Mouse (Mus musculus): ENCODE measurements at regions not wholly inside any gene's neighbourhood (a gene's known extent, or its start where the extent isn't known, plus 50 kb on each side); places are given as distances from the start of the nearest gene placed in this dataset.

DNA sequence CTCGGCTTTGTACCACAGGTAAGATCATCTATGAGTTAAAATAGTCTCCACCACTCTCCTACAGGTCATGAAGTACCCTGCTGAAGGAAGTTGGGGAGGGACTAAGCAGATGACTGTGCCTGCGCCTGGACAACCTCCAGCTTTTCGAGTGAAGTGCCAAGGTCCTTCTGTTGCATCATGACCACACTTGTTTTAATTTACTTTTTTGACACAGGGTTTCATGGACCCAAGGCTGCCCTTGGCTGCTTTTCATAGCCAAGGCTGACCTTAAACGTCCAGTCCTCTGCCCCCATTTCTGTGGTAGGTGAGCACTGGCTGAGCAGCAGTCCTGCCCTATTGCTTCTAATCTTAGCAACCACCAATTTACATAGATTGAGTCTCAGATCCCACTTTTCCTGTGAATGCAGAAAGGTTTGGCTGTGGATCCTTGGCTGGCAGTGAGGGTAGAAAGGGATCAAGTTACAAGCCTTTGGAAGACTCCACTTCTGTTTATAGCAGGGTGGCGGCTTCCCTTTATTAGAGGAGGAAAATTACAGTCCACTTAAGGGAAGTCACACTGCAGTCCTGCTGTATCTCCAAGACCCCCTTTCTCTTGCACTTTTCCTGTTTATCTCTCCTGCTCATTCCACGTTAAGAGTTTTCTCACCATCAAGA lies 213.5 kb upstream of the Id2 start:
- 26% methylated on average over 6 of the region's 6 CpGs for WGBS
- peaks cover 3% of the 10 kb centered on the region; the same call in 1 of the 2 replicates for H3K4me1 ChIP-seq (ENCODE audit: insufficient read depth, low read depth, low read length)
- peak; percentile 92 for ATAC-seq
- peak overlapping the region; percentile 11; the same call in 1 of the 2 replicates for H3K27ac ChIP-seq (ENCODE audit: low read length)
- H3K36me3 ChIP-seq (ENCODE audit: insufficient read depth, low read length), result no peaks in the 10 kb centered on the region
- H3K27me3 ChIP-seq (replicated peaks; ENCODE audit: insufficient read depth, low read length), result no peaks in the 10 kb centered on the region
- TF ChIP-seq EP300 (IDR thresholded peaks at IDR 0.05), result peak; percentile 62
- no peak for TF ChIP-seq CTCF (IDR thresholded peaks at IDR 0.05)
- peak; percentile 85 for DNase-seq (ENCODE audit: low spot score)
- H3K9me3 ChIP-seq (ENCODE audit: low read length), result no peaks in the 10 kb centered on the region
- H3K4me3 ChIP-seq (ENCODE audit: low read depth, low read length), result no peak overlapping the region
- no peak overlapping the region for H3K9ac ChIP-seq (replicated peaks; ENCODE audit: low read depth)
- no peak overlapping the region for H3K4me2 ChIP-seq (replicated peaks; ENCODE audit: low read depth, low read length)

DNA sequence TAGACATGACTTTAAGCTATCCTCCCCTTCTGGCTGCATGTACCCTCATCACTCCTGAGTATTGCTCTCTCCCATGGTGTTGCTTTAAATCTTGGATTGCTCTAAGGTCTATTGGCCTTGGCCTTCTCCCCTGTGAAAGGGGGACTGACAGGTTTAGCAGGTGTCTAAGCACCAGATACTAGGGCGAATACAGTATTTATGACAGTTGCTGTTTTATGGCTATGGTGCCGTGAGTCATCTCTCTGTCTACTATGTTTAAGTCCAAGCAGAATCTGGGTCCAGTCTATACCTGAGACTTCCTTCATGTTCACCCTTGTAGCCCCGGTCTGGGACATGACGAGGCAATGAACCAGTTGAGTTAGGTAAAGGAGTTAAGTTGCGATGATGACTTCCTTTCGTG lies 212.3 kb upstream of the Id2 start:
- Histone ChIP-seq H3K4me1 (ENCODE audit: insufficient read depth, low read depth, low read length) (peaks cover 3% of the 10 kb centered on the region; the same call in 1 of the 2 replicates), H3K27ac (ENCODE audit: low read length) (no peak overlapping the region), H3K4me2 (replicated peaks; ENCODE audit: low read depth, low read length) (no peak overlapping the region), H3K4me3 (ENCODE audit: low read depth, low read length) (no peak overlapping the region), H3K9ac (replicated peaks; ENCODE audit: low read depth) (no peak overlapping the region), H3K9me3 (ENCODE audit: low read length) (no peaks in the 10 kb centered on the region), H3K27me3 (replicated peaks; ENCODE audit: insufficient read depth, low read length) (no peaks in the 10 kb centered on the region), H3K36me3 (ENCODE audit: insufficient read depth, low read length) (no peaks in the 10 kb centered on the region)
- no peak for ATAC-seq
- no peak for TF ChIP-seq EP300 (IDR thresholded peaks at IDR 0.05)
- no peak for TF ChIP-seq CTCF (IDR thresholded peaks at IDR 0.05)
- DNase-seq (ENCODE audit: low spot score), result no peak
- 97% methylated on average over 6 of the region's 6 CpGs for WGBS

DNA sequence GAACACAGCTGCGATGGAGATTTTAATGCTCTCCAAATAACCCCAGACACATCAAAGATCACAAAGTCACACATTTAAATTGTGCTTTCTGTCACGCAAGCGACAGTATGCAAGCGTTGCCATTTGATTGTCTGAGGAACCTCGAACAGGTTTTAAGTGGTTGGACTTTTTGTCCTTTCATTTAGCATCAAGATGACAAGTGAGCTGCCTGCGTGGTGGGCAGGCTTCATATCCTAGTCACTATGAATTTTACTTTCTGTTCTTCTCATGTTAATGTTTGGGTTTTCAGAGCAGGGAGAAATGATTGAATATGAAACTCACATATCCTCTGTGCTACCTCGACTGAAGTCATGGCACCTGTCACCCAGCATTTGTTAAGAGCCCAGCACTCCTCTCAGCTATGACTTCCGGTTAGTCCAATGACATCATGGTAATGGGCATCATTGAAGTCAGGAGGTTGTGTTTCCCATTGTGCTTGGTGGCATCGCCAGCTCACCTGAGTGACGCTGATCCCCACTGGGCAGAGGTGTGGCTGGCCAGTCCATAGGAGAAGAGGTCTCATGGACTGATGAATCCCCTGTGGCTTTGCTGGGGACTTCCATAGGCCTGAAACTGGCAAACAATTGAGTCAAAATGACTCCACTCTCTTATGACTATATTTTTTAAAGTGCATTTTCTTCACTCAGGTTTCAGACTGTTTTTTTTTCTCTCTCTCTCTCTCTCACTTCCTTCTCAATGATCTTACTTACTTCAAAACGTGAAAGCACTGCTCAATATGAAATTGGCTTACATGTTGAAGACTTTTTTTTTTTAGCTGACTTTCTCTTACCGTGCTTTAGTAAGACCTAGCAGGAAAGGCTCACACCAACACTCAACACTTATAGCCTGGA lies 209.1 kb upstream of the Id2 start:
- H3K27ac ChIP-seq (ENCODE audit: low read length), result no peak overlapping the region
- no peaks in the 10 kb centered on the region for H3K36me3 ChIP-seq (ENCODE audit: insufficient read depth, low read length)
- no peak overlapping the region for H3K4me2 ChIP-seq (replicated peaks; ENCODE audit: low read depth, low read length)
- H3K9me3 ChIP-seq (ENCODE audit: low read length), result no peaks in the 10 kb centered on the region
- ATAC-seq (no peak), DNase-seq (ENCODE audit: low spot score) (no peak)
- TF ChIP-seq EP300 (IDR thresholded peaks at IDR 0.05), result no peak
- no peak overlapping the region for H3K9ac ChIP-seq (replicated peaks; ENCODE audit: low read depth)
- 75% methylated on average over 12 of the region's 12 CpGs for WGBS
- no peak overlapping the region for H3K4me3 ChIP-seq (ENCODE audit: low read depth, low read length)
- peaks cover 3% of the 10 kb centered on the region; the same call in 1 of the 2 replicates for H3K4me1 ChIP-seq (ENCODE audit: insufficient read depth, low read depth, low read length)
- no peaks in the 10 kb centered on the region for H3K27me3 ChIP-seq (replicated peaks; ENCODE audit: insufficient read depth, low read length)

DNA sequence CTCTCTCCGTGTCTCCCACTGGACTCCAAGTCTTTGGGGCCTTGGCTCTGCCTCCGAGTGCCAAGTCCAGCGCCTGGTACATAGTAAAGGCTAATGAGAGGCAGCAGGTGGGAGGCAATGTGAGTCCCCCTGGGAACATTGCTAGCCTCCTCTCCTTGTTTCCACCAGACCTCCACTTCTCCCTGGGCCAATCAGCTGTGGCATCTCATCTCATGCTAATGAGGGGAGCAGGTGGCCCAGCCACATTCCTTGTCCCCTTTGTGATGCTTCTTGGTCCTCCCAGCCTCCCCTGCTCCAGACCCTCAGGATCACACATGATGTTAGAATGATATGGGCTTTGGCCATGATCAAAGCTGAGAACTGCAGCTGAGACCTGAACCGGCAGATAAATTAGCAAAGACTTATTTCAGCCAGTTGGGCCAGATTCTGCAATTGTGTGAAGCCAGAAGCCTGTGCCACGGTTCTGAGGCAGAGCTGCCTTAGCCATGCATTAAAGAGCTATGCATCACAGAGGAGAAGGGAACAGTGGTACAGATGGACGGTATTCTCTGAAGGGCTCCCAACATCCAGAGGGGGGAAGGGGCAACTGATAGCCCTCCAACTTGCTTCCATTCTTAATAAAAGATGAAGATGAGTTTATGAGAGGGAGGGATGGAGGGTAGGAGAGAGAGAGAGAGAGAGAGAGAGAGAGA lies 208.0 kb upstream of the Id2 start:
- Histone ChIP-seq H3K36me3 (ENCODE audit: insufficient read depth, low read length) (no peaks in the 10 kb centered on the region), H3K27me3 (replicated peaks; ENCODE audit: insufficient read depth, low read length) (no peaks in the 10 kb centered on the region), H3K27ac (ENCODE audit: low read length) (no peak overlapping the region), H3K9ac (replicated peaks; ENCODE audit: low read depth) (no peak overlapping the region), H3K4me3 (ENCODE audit: low read depth, low read length) (no peak overlapping the region), H3K9me3 (ENCODE audit: low read length) (no peaks in the 10 kb centered on the region), H3K4me1 (ENCODE audit: insufficient read depth, low read depth, low read length) (peaks cover 2% of the 10 kb centered on the region; the same call in 1 of the 2 replicates), H3K4me2 (replicated peaks; ENCODE audit: low read depth, low read length) (no peak overlapping the region)
- DNase-seq (ENCODE audit: low spot score) (no peak), ATAC-seq (no peak)
- WGBS, result 61% methylated on average over 6 of the region's 6 CpGs
- TF ChIP-seq CTCF (IDR thresholded peaks at IDR 0.05) (no peak), EP300 (IDR thresholded peaks at IDR 0.05) (no peak)

DNA sequence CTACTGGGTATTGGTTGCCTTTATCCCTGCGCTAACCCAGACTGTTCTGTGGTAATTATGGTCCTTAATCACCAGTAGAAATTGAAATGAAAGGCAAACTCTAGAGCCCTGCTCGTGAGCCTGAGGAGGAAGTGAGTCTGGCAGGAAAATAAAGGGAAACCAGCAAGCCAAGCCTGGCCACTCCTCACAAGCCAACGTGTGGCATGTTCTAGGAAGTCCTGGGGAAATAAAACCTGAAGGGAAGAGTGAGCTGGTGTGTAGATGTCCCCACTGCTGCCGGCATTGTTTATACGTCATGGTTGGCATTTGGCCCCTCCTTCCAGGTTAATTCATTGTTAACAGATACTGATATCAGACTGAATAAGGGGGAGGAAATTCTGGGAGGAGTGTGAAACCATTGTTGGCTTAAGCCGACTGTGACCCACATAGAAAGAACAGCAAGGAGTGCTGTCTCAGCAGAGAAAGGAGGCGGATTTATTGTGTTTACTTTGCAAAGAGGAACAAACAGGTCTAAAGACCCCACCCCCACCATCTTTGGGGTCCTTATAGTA lies 206.6 kb upstream of the Id2 start:
- Histone ChIP-seq H3K9ac (replicated peaks; ENCODE audit: low read depth) (no peak overlapping the region), H3K27me3 (replicated peaks; ENCODE audit: insufficient read depth, low read length) (no peaks in the 10 kb centered on the region), H3K36me3 (ENCODE audit: insufficient read depth, low read length) (no peaks in the 10 kb centered on the region), H3K4me3 (ENCODE audit: low read depth, low read length) (no peak overlapping the region), H3K4me1 (ENCODE audit: insufficient read depth, low read depth, low read length) (peaks cover 7% of the 10 kb centered on the region; the same call in 1 of the 2 replicates), H3K27ac (ENCODE audit: low read length) (no peak overlapping the region), H3K9me3 (ENCODE audit: low read length) (no peaks in the 10 kb centered on the region), H3K4me2 (replicated peaks; ENCODE audit: low read depth, low read length) (no peak overlapping the region)
- WGBS, result 21% methylated on average over 7 of the region's 7 CpGs
- DNase-seq (ENCODE audit: low spot score) (peak; percentile 48), ATAC-seq (peak; percentile 56)
- TF ChIP-seq EP300 (IDR thresholded peaks at IDR 0.05), result no peak
- no peak for TF ChIP-seq CTCF (IDR thresholded peaks at IDR 0.05)

Measured in lung, postnatal 0 days (tissue).